Mouse (Mus musculus) effector memory CD4-positive, alpha-beta T cell, adult 7 months (primary cell): ENCODE measurements around the gene Zfp770. TPM values are rescaled to one million over a fixed set of nuclear protein-coding genes. Genes with fewer than 3 reads are reported as not detected.

Source experiments
- polyA plus RNA-seq: library from polyadenylated mRNA; unstranded; fragments of 100-300 nt; shearing (Covaris generic); gene quantifications from one replicate; pipeline ENCODE4 v1.2.1, GENCODE M21; 2017

Gene Zfp770
- 1.7 TPM for polyA plus RNA-seq

GRCm38 (mm10) chr2:114200932-114201559 lies at the start of gene Zfp770:
Gene Zfp770 (minus strand): TSS chr2:114201469.

GRCm38 (mm10) chr2:114186924-114187323 lies 14.3 kb downstream of the Zfp770 start, which contains the start of gene Aqr:
Gene Aqr (minus strand): TSS chr2:114187024.

Other genes with a start within 250 kb of the Zfp770 start
- not detected for gene Gjd2, start 187.8 kb downstream of the Zfp770 start, polyA plus RNA-seq
- 0.77 TPM for gene Actc1, start 147.9 kb downstream of the Zfp770 start, polyA plus RNA-seq
- 71.6 TPM for gene Aqr, start 14.4 kb downstream of the Zfp770 start, polyA plus RNA-seq